Mouse (Mus musculus) hindbrain, postnatal 0 days (tissue): ENCODE data around the gene Maml3. TPM values are rescaled to one million over a fixed set of nuclear protein-coding genes. Genes with fewer than 3 reads are reported as not detected.

Experiments
- ATAC-seq: fragments of 200-750 bp; cut with Nextera tagmentation; 2 replicates; pipeline ENCODE4 v1.8.0; 2017; ENCODE audit warnings: mild to moderate bottlenecking, moderate TSS enrichment, moderate library complexity
- DNase-seq: peaks from one replicate; pipeline ENCODE4 v3.0.0-alpha.2; 2015; ENCODE audit warnings: low spot score
- H3K27ac ChIP-seq: fragments of 300-500 bp; sonication (generic); 2 replicates; pipeline ENCODE4 v1.5.1; 2014; ENCODE audit warnings: mild to moderate bottlenecking
- H3K27me3 ChIP-seq: fragments of 300-500 bp; sonication (generic); 2 replicates; pipeline ENCODE4 v1.6.1; 2014; ENCODE audit warnings: low read length, mixed read lengths; ENCODE audit not compliant: insufficient read depth
- H3K36me3 ChIP-seq: fragments of 300-500 bp; sonication (generic); 2 replicates; pipeline ENCODE4 v1.6.1; 2014; ENCODE audit warnings: low read length, mixed read lengths; ENCODE audit not compliant: insufficient read depth
- H3K4me1 ChIP-seq: fragments of 300-500 bp; sonication (generic); 2 replicates; pipeline ENCODE4 v1.6.1; 2014; ENCODE audit warnings: antibody characterized with exemption, low read length, mixed read lengths; ENCODE audit not compliant: insufficient read depth
- H3K4me2 ChIP-seq: fragments of 300-500 bp; sonication (generic); 2 replicates; pipeline ENCODE4 v1.6.1; 2014; ENCODE audit warnings: low read depth, mild to moderate bottlenecking, low read length, moderate library complexity, mixed read lengths
- H3K4me3 ChIP-seq: fragments of 300-500 bp; sonication (generic); 2 replicates; pipeline ENCODE4 v1.5.1; 2014; ENCODE audit warnings: low read length
- H3K9ac ChIP-seq: fragments of 300-500 bp; sonication (generic); replicated peaks from 2 replicates; pipeline ENCODE4 v1.6.1; 2014; ENCODE audit warnings: mild to moderate bottlenecking, low read length, moderate library complexity, mixed read lengths
- H3K9me3 ChIP-seq: fragments of 300-500 bp; sonication (generic); 2 replicates; pipeline ENCODE4 v1.6.1; 2016; ENCODE audit warnings: low read length, mixed read lengths
- CTCF ChIP-seq: IDR thresholded peaks from 2 replicates; pipeline ENCODE4 v1.5.1; 2016; ENCODE audit warnings: antibody characterized with exemption, control low read depth, low read depth
- WGBS: fragments of 180-500 bp; shearing (Covaris S2); extraction: QIAGEN DNeasy Blood & Tissue Kit; methylation state at CpG from one replicate; pipeline ENCODE4 v1.1.7; 2014; 5-methylcytosine and 5-hydroxymethylcytosine counted together
- polyA plus RNA-seq: library from polyadenylated mRNA; unstranded; fragments of >200 nt; fragmentation: Nextera tagmentation; extraction: Ambion mirVana; gene quantifications from 2 replicates; pipeline ENCODE4 v1.2.1, GENCODE M21; 2015
- total RNA-seq: library from RNA; depleted of rRNA; stranded (reverse); fragments of >200 nt; gene quantifications from 2 replicates; pipeline ENCODE4 v1.2.3, GENCODE M21; 2014

Gene Maml3
- total and polyA plus RNA-seq, 2 experiments from 2014 or later = 4.8 to 18.8 TPM

- Histone ChIP-seq H3K27me3 (no peaks in the 10 kb centered on the region), H3K4me1 (peaks cover 20% of the 10 kb centered on the region; the same call in 1 of the 2 replicates), H3K4me2 (no peak overlapping the region), H3K9me3 (no peaks in the 10 kb centered on the region), H3K27ac (no peak overlapping the region; the same call in 1 of the 2 replicates), H3K36me3 (no peaks in the 10 kb centered on the region), H3K4me3 (no peak overlapping the region), H3K9ac (no peak overlapping the region)
- no peak for ATAC-seq
- WGBS = 66% methylated on average over 7 of the region's 7 CpGs
- no peak for DNase-seq
- no peak for TF ChIP-seq CTCF
These were observed 13.5 kb downstream of the Maml3 start for GRCm38 (mm10) chr3:52091261-52091797.

DNA sequence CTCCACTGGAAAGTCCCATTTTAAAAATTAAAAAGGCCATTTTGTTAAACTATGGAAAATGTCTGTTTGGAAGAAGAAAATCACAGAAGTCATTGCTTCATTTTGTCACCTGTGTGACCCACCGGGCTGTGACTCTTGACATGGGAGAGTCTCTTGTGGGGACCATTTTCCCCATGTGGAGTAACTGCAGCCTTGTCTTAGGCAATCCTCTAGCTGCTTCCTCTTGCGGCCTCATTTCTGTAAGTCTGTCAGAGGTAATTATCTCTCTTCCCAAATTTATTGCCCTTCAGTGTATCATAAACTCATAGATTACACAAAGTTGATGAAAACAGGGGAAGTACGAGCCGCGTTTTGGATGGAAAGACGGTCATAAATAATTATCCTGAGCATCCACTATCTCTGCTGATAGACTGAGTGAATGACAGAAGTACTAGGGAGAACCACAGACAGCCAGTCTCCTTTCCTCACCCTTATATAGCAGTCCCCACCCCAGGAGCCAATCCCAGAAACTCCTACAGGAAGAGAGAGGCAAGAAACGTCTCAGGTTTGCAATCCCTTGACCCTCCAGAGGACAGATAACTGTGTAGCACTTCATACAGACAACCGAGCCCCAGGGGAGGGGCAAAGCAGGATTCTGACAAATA is 14.5 kb downstream of the Maml3 start:
- Histone ChIP-seq H3K27me3 (no peaks in the 10 kb centered on the region), H3K9me3 (no peaks in the 10 kb centered on the region), H3K4me1 (peaks cover 20% of the 10 kb centered on the region; the same call in 1 of the 2 replicates), H3K27ac (no peak overlapping the region), H3K9ac (no peak overlapping the region), H3K4me2 (no peak overlapping the region), H3K4me3 (no peak overlapping the region), H3K36me3 (no peaks in the 10 kb centered on the region)
- ATAC-seq (no peak), DNase-seq (no peak)
- 80% methylated on average over 8 of the region's 8 CpGs for WGBS
- TF ChIP-seq CTCF = no peak

DNA sequence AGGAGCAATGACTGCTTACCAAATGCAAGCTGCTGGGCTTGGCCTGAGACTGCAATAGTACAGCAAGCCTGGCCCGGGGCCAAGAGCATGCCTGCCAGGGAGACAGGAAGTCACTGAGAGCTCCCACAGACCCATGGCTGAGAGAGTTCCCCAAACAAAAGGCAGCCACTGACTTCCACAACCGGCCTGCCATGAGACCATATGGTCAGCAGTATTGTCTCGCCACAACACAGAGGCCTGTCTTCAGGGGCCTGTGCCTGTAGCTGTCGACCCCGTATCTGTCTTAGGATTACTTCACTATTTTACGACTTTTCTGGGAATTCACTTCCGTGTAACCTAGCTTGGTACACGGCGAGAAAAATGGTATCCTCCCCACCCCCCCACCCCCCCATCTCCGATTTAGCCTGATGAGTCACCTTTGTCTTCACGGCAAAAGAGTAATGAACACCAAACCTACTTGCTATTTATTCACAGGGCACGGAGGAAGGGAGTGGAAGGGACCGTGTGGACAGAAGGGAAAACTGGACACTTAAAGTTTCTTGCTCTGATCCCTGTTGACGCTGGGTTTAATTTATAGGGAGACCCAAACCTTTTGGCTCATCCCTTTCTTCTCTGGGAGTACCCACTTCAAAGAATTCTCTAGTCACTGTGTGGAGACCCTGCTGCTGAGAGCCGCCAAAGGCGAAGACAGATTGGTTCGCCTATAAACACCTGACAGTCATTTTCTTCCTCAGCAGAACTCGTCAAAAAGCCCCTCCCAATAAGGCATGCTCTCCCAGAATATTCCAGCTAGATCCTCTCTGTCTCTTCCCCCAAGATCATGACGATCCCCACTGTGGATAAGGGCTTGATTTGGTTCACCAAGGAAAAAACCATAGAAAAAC is 16.2 kb downstream of the Maml3 start:
- Histone ChIP-seq H3K36me3 (no peaks in the 10 kb centered on the region), H3K9me3 (no peaks in the 10 kb centered on the region), H3K4me3 (0 out of 2 replicates have a peak overlapping the region, but pooled peaks have one; percentile 8), H3K4me1 (peaks cover 20% of the 10 kb centered on the region; the same call in 1 of the 2 replicates), H3K27me3 (no peaks in the 10 kb centered on the region), H3K9ac (0 out of 2 replicates have a peak overlapping the region, but pooled peaks have one; percentile 33), H3K4me2 (peak overlapping the region; percentile 46), H3K27ac (peak overlapping the region; percentile 73)
- 11% methylated on average over 19 of the region's 19 CpGs for WGBS
- peak; percentile 95 for ATAC-seq
- peak; percentile 96 for DNase-seq
- no peak for TF ChIP-seq CTCF

DNA sequence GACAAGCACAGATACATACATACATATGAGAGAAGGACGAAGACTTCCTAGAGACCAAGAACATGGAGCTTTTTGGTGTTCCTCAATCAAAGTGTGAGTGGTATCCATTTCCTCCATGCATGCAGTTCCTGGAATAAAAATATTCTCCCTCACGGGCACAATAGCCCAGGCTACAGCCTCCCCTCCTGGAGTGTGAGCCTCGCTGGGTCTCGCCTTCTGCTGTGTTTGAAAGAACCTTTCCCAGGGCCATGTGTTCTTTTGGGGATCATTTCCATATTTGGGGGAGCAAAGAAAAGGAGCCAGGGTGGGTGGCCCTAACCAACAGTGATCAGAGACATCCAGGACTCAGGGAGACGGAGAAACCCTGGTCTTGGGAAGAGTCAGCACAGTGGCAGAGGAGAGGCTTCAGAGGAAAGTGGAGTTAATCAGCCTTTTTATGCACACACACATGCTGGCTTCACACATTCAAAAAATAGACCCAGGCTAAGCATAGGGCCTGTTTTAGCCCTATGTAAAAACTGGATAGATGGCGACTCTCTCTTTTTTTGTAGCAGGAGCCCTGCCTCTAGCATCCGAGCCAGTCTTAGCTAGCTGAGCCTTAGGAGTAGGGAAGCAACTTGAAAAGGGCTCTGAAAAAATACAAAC is 17.1 kb downstream of the Maml3 start:
- DNase-seq (no peak), ATAC-seq (peak; percentile 24; the same call in 1 of the 2 replicates)
- Histone ChIP-seq H3K4me2 (peak overlapping the region; percentile 46; the same call in 1 of the 2 replicates), H3K27me3 (no peaks in the 10 kb centered on the region), H3K4me1 (peaks cover 20% of the 10 kb centered on the region; the same call in 1 of the 2 replicates), H3K36me3 (no peaks in the 10 kb centered on the region), H3K4me3 (no peak overlapping the region), H3K27ac (peak overlapping the region; percentile 73), H3K9me3 (no peaks in the 10 kb centered on the region), H3K9ac (no peak overlapping the region; the same call in 1 of the 2 replicates)
- 40% methylated on average over 7 of the region's 7 CpGs for WGBS
- TF ChIP-seq CTCF = no peak

DNA sequence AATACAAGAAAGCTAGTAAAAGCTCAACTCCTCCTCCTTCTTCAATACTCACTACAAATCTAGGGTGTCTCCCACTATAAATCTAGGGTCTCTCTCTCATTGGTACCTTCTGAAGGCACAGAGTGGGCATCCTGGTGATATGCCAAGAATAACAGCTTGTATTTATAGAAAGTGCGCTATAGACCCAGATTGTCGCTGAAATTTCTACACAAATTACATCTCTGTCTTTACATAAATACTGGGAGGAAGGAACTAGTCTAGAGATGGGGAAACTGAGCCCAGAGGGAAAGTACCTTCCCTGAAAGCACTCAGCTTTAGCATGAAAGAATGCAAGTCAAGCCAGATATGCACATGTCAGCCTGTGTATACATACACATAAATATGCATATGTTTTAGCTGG is 26.1 kb downstream of the Maml3 start:
- Histone ChIP-seq H3K27ac (no peak overlapping the region), H3K27me3 (no peaks in the 10 kb centered on the region), H3K4me1 (no peaks in the 10 kb centered on the region), H3K4me2 (no peak overlapping the region), H3K9me3 (no peaks in the 10 kb centered on the region), H3K9ac (no peak overlapping the region), H3K4me3 (no peak overlapping the region), H3K36me3 (no peaks in the 10 kb centered on the region)
- ATAC-seq = no peak
- 84% methylated on average over 2 of the region's 2 CpGs for whole genome bisulfite sequencing
- DNase-seq = no peak
- no peak for TF ChIP-seq CTCF

- no peak for DNase-seq
- 81% methylated on average over 6 of the region's 6 CpGs for WGBS
- ATAC-seq = no peak
- H3K9me3 ChIP-seq = no peaks in the 10 kb centered on the region
- H3K4me2 ChIP-seq = no peak overlapping the region
- no peaks in the 10 kb centered on the region for H3K27me3 ChIP-seq
- peaks cover 9% of the 10 kb centered on the region; the same call in 1 of the 2 replicates for H3K4me1 ChIP-seq
- H3K27ac ChIP-seq = no peak overlapping the region
- no peaks in the 10 kb centered on the region for H3K36me3 ChIP-seq
- no peak for TF ChIP-seq CTCF
- H3K4me3 ChIP-seq = no peak overlapping the region
- no peak overlapping the region for H3K9ac ChIP-seq
These were observed 30.9 kb downstream of the Maml3 start for GRCm38 (mm10) chr3:52073959-52074358.
